Mouse (Mus musculus): Measurements from ENCODE around the gene Tas1r3. TPM values are rescaled to one million over a fixed set of nuclear protein-coding genes. Genes with fewer than 3 reads are reported as not detected.

Gene Tas1r3
- total RNA-seq (2023; ENCODE audit: inconsistent age): 0.55 to 1.4 TPM (median 1.0 TPM) in 4 replicates

DNA sequence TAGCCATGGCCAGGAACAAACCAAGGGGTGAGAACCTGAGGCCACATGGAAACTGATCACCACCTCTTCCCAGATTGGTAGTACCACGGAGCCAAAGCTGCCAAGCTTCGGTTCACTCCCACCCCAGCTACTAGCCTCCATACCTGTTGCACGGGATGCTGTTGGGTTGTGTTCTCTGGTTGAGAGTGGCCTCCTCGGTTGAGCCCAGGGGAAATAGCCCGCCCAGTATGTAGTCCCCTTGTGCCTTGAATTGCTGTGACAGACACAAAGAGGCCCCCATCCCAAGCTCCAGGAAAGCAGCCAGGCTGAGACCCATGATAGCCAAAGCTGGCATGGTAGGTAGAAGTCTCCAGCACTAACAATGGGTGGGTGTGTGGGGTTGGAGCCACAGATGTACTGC lies at the start of gene Tas1r3:
Tas1r3 (minus strand) TSS at position 362 of the 400 bp plus-strand sequence.

DNA sequence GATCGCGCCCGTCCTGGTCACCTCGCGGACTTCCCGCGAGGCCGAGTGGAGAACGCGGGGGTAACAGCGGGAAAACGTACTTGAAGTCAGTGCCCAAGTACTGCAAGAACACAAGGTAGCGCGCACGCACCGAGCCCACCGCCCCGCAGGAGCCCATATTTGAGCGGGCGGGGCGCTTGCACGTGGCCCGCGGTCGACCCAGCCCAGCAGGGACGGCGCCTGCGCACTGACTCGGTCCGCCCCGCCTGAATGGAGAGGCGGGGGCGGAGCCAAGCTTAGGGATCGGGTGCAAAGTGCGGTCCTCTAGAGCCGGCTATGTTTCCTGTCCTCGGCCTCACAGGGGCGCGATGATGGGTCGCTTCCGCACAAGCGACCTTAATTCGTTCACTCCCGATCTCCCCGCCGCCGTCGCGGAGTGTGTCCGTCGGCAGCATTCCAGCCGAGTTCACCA lies 28.4 kb upstream of the Tas1r3 start, which contains the start of the genes Pusl1 and Acap3:
Pusl1 (minus strand) TSS at position 231 of the 451 bp plus-strand sequence.
Acap3 (plus strand) TSS at position 272 of the 451 bp plus-strand sequence.

DNA sequence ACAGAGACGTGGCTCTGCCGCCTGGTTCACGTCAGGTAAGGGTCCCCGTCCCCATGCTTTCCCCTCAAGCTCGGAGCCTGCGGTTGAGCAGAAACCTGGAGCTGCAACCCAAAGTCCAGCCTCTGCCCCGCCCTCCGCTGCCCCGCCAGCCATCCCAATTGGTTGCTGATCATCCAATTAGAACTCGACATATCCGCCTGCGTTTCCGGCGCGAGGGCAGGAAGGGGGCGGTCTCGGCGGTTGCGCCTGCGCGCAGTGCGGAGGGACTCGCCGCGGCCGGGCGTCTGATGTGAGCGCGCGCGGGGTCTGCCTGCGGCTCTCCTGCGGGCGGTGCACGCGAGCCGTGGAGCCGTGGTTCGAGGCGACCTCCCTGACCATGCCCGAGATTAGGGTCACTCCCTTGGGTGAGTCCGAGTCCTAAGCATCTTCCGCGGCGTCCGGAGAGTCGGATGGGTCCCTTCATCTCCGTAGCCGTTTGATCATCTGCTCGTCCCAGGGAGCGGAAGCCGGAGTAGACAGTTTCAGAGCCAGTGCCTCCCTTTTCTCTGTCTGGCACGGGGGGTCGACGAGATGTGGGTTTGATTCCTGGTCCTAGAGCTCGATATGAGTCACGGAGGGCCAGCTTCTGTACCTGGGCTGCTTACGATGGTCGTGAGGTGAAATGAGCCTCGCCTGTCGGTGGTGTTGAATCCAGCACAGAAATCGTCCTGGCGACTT lies 6.3 kb upstream of the Tas1r3 start, which contains the start of the genes Cptp and Ints11:
Cptp (minus strand) TSS at position 124 of the 717 bp plus-strand sequence.
Ints11 (plus strand) TSS at position 230 of the 717 bp plus-strand sequence.

DNA sequence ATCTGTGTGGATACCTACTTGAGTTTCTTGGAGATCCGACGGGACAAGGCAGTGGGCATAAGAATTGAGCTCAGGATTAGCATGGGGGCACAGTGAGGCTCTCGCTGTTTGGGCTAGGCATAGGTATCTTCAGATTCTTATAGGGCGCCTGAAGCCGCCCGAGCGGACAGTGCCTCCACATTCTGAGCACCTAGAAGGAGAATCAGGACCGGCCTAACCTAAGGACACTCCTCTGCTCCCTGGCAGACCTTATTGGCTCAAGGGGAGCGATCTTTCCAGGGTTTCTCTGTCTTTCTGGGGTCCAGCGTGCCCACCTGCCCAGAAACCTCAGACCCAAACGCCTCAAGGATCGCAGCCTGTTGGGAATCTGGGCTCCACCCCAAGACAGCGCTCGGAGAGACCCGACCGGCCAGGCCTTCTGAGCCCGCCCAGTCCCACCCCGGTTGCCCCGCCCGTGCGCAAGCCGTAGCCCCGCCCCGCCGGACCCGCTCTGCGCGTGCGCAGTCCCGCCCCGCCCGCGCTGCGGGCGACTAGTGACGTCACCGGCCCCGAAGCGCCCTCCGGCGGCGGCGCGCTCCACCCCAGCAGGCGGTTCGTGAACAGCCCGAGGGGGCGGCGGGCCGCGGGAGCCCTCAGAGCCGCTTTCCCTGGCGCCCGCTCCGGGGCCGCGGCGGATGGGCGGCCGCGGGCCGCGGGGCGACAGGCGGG lies 16.1 kb downstream of the Tas1r3 start, which contains the start of gene Dvl1:
Dvl1 (plus strand) TSS at position 532 of the 708 bp plus-strand sequence.

DNA sequence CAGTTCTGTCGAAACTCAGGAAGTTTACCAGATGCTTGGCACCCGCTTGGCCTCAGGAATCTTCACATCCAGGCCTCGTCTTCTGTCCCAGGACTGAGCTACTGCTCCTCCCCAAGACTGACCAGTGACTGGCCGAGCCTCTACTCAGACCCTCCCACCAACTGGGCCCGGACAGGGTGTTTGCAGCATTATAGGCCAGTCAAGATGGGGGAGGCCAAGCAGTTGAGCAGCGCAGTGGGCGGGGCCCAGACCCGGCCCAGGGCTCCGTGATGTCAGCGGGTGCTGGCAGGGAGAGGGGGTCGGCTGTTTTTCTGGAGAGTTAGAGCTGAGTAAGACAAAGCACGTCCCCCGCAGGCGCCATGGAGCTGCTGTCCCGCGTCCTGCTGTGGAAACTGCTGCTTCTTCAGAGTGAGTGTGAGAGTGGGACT lies 23.7 kb downstream of the Tas1r3 start, which contains the start of gene Mxra8:
Mxra8 (plus strand) TSS at position 198 of the 428 bp plus-strand sequence.

DNA sequence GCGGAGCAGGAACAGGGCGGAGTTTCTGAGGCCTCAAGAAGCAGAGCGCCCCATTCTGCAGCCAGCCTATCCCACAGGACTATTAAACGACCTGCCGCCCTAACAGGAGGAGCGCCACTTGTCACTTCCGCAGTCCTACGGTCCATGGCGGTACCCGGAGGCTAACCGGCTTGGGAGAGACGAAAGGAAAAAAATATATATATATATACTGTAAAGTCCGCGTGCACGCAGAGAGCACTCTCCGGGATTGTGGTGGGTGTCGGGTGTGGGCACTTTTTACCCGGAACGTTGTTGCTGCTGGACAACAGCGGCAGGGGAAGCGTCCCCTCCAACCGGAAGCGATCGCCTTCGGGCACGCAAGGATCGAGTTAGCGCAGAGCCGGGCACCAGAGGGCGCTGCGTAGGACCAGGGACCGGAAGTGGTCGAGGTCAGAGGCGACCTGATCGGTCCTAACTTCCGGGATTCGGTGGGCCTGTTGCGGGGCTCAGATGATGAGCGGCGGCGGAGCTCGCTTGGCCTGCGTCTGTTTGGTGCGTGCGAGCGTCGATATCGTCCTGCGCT lies 31.9 kb downstream of the Tas1r3 start, which contains the start of gene Aurkaip1:
Aurkaip1 (plus strand) TSS at position 68 of the 562 bp plus-strand sequence.

DNA sequence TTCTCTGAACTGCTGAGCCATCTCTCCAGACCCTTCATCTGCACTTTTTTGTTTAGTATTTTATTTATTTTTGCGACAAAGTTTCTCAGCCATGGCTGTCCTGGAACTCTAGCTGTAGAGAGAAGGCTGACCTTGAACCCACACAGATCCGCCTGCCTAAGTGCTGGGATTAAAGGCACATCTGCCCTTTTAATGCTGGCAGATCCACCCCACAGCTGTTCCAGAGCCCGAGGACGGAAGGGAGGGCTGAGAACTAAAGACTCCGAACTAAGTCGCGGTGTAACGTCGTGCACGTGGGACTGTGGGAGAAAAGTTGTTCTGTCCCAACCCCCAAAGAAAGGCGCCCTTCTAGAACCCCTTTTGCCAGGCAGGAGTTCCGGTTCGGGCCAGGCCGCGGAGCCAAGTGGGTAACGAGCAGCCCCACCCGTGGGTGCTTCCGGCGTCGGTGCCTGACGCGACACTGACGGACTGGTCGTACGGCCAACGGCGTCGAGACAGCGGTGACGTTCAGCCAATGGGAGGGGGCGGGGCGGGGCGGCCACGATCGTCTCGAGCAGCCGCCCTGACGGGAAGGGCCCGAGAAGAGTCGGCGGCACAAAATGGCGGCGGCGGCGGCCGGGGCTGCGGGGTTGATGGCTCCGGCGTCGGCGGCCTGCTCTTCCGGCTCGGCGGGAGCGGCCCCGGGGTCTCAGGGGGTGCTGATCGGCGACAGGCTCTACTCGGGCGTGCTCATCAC lies 51.1 kb downstream of the Tas1r3 start, which contains the start of gene Ccnl2:
Ccnl2 (plus strand) TSS at position 561 of the 736 bp plus-strand sequence.

Other genes starting within 250 kb of the Tas1r3 start
- 139 to 162 TPM (median 154 TPM) in 4 replicates for gene Cdk11b, start 238.5 kb downstream of the Tas1r3 start, total RNA-seq (2023; ENCODE audit: inconsistent age)
- not detected in 4 replicates for gene Gm10563, start 218.0 kb downstream of the Tas1r3 start, total RNA-seq (2023; ENCODE audit: inconsistent age)
- 0.51 TPM in 1 of 4 replicates, not detected in the others for gene Mmp23, start 210.0 kb downstream of the Tas1r3 start, total RNA-seq (2023; ENCODE audit: inconsistent age)
- 37.5 to 43.7 TPM (median 40.3 TPM) in 4 replicates for gene Mib2, start 194.2 kb downstream of the Tas1r3 start, total RNA-seq (2023; ENCODE audit: inconsistent age)
- gene Fndc10, start 169.0 kb downstream of the Tas1r3 start, total RNA-seq (2023; ENCODE audit: inconsistent age): 2.7 to 3.2 TPM (median 2.8 TPM) in 4 replicates
- gene Ssu72, start 158.6 kb downstream of the Tas1r3 start, total RNA-seq (2023; ENCODE audit: inconsistent age): 77.2 to 87.4 TPM (median 82.1 TPM) in 4 replicates
- 0.32 to 0.60 TPM (median 0.47 TPM) in 4 replicates for gene Tmem240, start 128.6 kb downstream of the Tas1r3 start, total RNA-seq (2023; ENCODE audit: inconsistent age)
- gene Atad3a, start 102.3 kb downstream of the Tas1r3 start, total RNA-seq (2023; ENCODE audit: inconsistent age): 45.0 to 54.2 TPM (median 52.5 TPM) in 4 replicates
- gene Vwa1, start 88.7 kb downstream of the Tas1r3 start, total RNA-seq (2023; ENCODE audit: inconsistent age): not detected in 4 replicates
- not detected in 4 replicates for gene Tmem88b, start 77.5 kb downstream of the Tas1r3 start, total RNA-seq (2023; ENCODE audit: inconsistent age)
- gene Ankrd65, start 72.9 kb downstream of the Tas1r3 start, total RNA-seq (2023; ENCODE audit: inconsistent age): not detected in 4 replicates
- gene Mrpl20, start 60.5 kb downstream of the Tas1r3 start, total RNA-seq (2023; ENCODE audit: inconsistent age): 42.4 to 51.3 TPM (median 45.0 TPM) in 4 replicates
- 212 to 234 TPM (median 221 TPM) in 4 replicates for gene Ccnl2, start 50.9 kb downstream of the Tas1r3 start, total RNA-seq (2023; ENCODE audit: inconsistent age)
- 72.7 to 92.7 TPM (median 80.5 TPM) in 4 replicates for gene Aurkaip1, start 32.1 kb downstream of the Tas1r3 start, total RNA-seq (2023; ENCODE audit: inconsistent age)
- 10.4 to 12.7 TPM (median 11.4 TPM) in 4 replicates for gene Mxra8, start 23.7 kb downstream of the Tas1r3 start, total RNA-seq (2023; ENCODE audit: inconsistent age)
- gene Dvl1, start 16.0 kb downstream of the Tas1r3 start, total RNA-seq (2023; ENCODE audit: inconsistent age): 59.0 to 80.3 TPM (median 71.7 TPM) in 4 replicates
- 5.7 to 9.4 TPM (median 8.1 TPM) in 4 replicates for gene Cptp, start 6.1 kb upstream of the Tas1r3 start, total RNA-seq (2023; ENCODE audit: inconsistent age)
- gene Ints11, start 6.2 kb upstream of the Tas1r3 start, total RNA-seq (2023; ENCODE audit: inconsistent age): 44.3 to 52.8 TPM (median 52.3 TPM) in 4 replicates
- 21.1 to 25.0 TPM (median 23.6 TPM) in 4 replicates for gene Pusl1, start 28.4 kb upstream of the Tas1r3 start, total RNA-seq (2023; ENCODE audit: inconsistent age)
- 66.3 to 71.7 TPM (median 69.2 TPM) in 4 replicates for gene Acap3, start 28.5 kb upstream of the Tas1r3 start, total RNA-seq (2023; ENCODE audit: inconsistent age)
- gene Ube2j2, start 80.5 kb upstream of the Tas1r3 start, total RNA-seq (2023; ENCODE audit: inconsistent age): 98.2 to 110 TPM (median 106 TPM) in 4 replicates
- gene C1qtnf12, start 99.0 kb upstream of the Tas1r3 start, total RNA-seq (2023; ENCODE audit: inconsistent age): 1.6 to 3.1 TPM (median 2.1 TPM) in 4 replicates
- 2.3 to 3.4 TPM (median 2.8 TPM) in 4 replicates for gene B3galt6, start 129.3 kb upstream of the Tas1r3 start, total RNA-seq (2023; ENCODE audit: inconsistent age)
- gene Sdf4, start 129.5 kb upstream of the Tas1r3 start, total RNA-seq (2023; ENCODE audit: inconsistent age): 120 to 134 TPM (median 127 TPM) in 4 replicates
- gene Tnfrsf4, start 150.5 kb upstream of the Tas1r3 start, total RNA-seq (2023; ENCODE audit: inconsistent age): 6.0 to 9.5 TPM (median 7.1 TPM) in 4 replicates
- gene Tnfrsf18, start 162.8 kb upstream of the Tas1r3 start, total RNA-seq (2023; ENCODE audit: inconsistent age): 13.5 to 16.3 TPM (median 14.2 TPM) in 4 replicates
- not detected in 4 replicates for gene Ttll10, start 196.1 kb upstream of the Tas1r3 start, total RNA-seq (2023; ENCODE audit: inconsistent age)
- gene 9430015G10Rik, start 246.6 kb upstream of the Tas1r3 start, total RNA-seq (2023; ENCODE audit: inconsistent age): 49.2 to 80.5 TPM (median 61.4 TPM) in 4 replicates

Measured in B cell, adult (primary cell).